Mouse (Mus musculus): ENCODE measurements around the gene Ptger4. TPM values are rescaled to one million over a fixed set of nuclear protein-coding genes. Genes with fewer than 3 reads are reported as not detected.
A peak's percentile ranks its signal among the peaks of the same experiment; 100 is the strongest.
"Not testable (repeated sequence)": the region's sequence is repeated elsewhere in the genome, so short reads cannot be mapped to it uniquely, and the experiment has no call there.

The Ptger4 gene
- total and polyA plus RNA-seq, 3 experiments: 1.2 to 4.4 (median 1.3) TPM

GRCm38 (mm10) chr15:5238073-5238472 lies 5.9 kb downstream of the Ptger4 start:
- DNase-seq: no peak

- no peak for DNase-seq
These were observed 6.9 kb downstream of the Ptger4 start for GRCm38 (mm10) chr15:5237012-5237660.

GRCm38 (mm10) chr15:5236538-5236937 lies 7.4 kb downstream of the Ptger4 start:
- peak; percentile 77 for DNase-seq

GRCm38 (mm10) chr15:5235527-5235926 lies 8.5 kb downstream of the Ptger4 start:
- peak; percentile 56 for DNase-seq

GRCm38 (mm10) chr15:5234659-5235058 lies 9.3 kb downstream of the Ptger4 start:
- DNase-seq: peak; percentile 11

- DNase-seq: not testable (repeated sequence)
These were observed 13.2 kb downstream of the Ptger4 start for GRCm38 (mm10) chr15:5230746-5231145.

GRCm38 (mm10) chr15:5220491-5220890 lies 23.5 kb downstream of the Ptger4 start:
- DNase-seq: no peak

GRCm38 (mm10) chr15:5209116-5209515 lies 34.9 kb downstream of the Ptger4 start:
- no peak for DNase-seq

GRCm38 (mm10) chr15:5205222-5205621 lies 38.8 kb downstream of the Ptger4 start:
- no peak for DNase-seq

- DNase-seq: no peak
These were observed 47.3 kb downstream of the Ptger4 start for GRCm38 (mm10) chr15:5196691-5197090.

- no peak for DNase-seq
These were observed 47.9 kb downstream of the Ptger4 start for GRCm38 (mm10) chr15:5195987-5196514.

- DNase-seq: no peak
These were observed 49.1 kb downstream of the Ptger4 start for GRCm38 (mm10) chr15:5194931-5195330.

- DNase-seq: peak; percentile 65
These were observed 49.5 kb downstream of the Ptger4 start for GRCm38 (mm10) chr15:5194446-5194845.

- DNase-seq: no peak
These were observed 50.2 kb downstream of the Ptger4 start for GRCm38 (mm10) chr15:5193833-5194232.

GRCm38 (mm10) chr15:5189504-5190093 lies 54.4 kb downstream of the Ptger4 start:
- DNase-seq: no peak

GRCm38 (mm10) chr15:5188029-5188428 lies 56.0 kb downstream of the Ptger4 start:
- no peak for DNase-seq

- no peak for DNase-seq
These were observed 56.9 kb downstream of the Ptger4 start for GRCm38 (mm10) chr15:5187116-5187515.

- no peak for DNase-seq
These were observed 57.7 kb downstream of the Ptger4 start for GRCm38 (mm10) chr15:5186293-5186675.

GRCm38 (mm10) chr15:5185366-5186292 lies 58.4 kb downstream of the Ptger4 start, which contains the start of gene Ttc33:
Ttc33 (plus strand) TSS chr15:5185525.
- peak; percentile 85 for DNase-seq

GRCm38 (mm10) chr15:5184668-5185330 lies 59.2 kb downstream of the Ptger4 start:
- no peak for DNase-seq

GRCm38 (mm10) chr15:5173217-5173820 lies 70.7 kb downstream of the Ptger4 start:
- DNase-seq: no peak
